Mouse (Mus musculus) C2C12 (cell line): ENCODE measurements at regions not wholly inside any gene's neighbourhood (a gene's known extent, or its start where the extent isn't known, plus 50 kb on each side); places are given as distances from the start of the nearest gene placed in this dataset.
A peak's percentile ranks its signal among the peaks of the same experiment; 100 is the strongest.

Experiments
- H3K27me3 ChIP-seq: one replicate; pipeline ENCODE4 v1.6.1; 2011; ENCODE audit not compliant: control insufficient read depth, insufficient read depth, insufficient read length
- H3K36me3 ChIP-seq: one replicate; pipeline ENCODE4 v1.6.1; 2011; ENCODE audit not compliant: control insufficient read depth, insufficient read depth
- H3K4me3 ChIP-seq: one replicate; pipeline ENCODE4 v1.5.1; 2011; ENCODE audit warnings: mild to moderate bottlenecking, control low read depth; ENCODE audit not compliant: poor library complexity, insufficient read depth, severe bottlenecking
- H3K79me2 ChIP-seq: one replicate; pipeline ENCODE4 v1.6.1; 2011; ENCODE audit not compliant: control insufficient read depth, insufficient read depth
- H3K79me3 ChIP-seq: one replicate; pipeline ENCODE4 v1.6.1; 2011; ENCODE audit warnings: low read depth, control low read depth
- H3ac ChIP-seq: one replicate; pipeline ENCODE3; 2011; ENCODE audit warnings: low read depth; ENCODE audit not compliant: control insufficient read depth, insufficient read length
- CEBPB ChIP-seq: IDR thresholded peaks from one replicate; pipeline ENCODE4 v1.6.1; 2011; ENCODE audit warnings: low read depth, mild to moderate bottlenecking, control low read depth, moderate library complexity
- CTCF ChIP-seq: IDR thresholded peaks from one replicate; pipeline ENCODE4 v1.5.1; 2011; ENCODE audit not compliant: control insufficient read depth, insufficient read depth, insufficient read length
- FOSL1 ChIP-seq: IDR thresholded peaks from one replicate; pipeline ENCODE4 v1.8.0; 2011; ENCODE audit warnings: mild to moderate bottlenecking, low read length; ENCODE audit not compliant: poor library complexity, insufficient read depth, severe bottlenecking
- MAX ChIP-seq: IDR thresholded peaks from one replicate; pipeline ENCODE4 v1.6.1; 2011; ENCODE audit warnings: mild to moderate bottlenecking, control low read depth
- MYOD1 ChIP-seq: IDR thresholded peaks from one replicate; pipeline ENCODE4 v1.6.1; 2011; ENCODE audit warnings: low read depth; ENCODE audit not compliant: control insufficient read depth, insufficient read length
- MYOG ChIP-seq: IDR thresholded peaks from one replicate; pipeline ENCODE4 v1.6.1; 2011; ENCODE audit not compliant: control insufficient read depth, insufficient read length; ENCODE audit errors: extremely low read depth
- USF1 ChIP-seq: IDR thresholded peaks from one replicate; pipeline ENCODE4 v1.6.1; 2011; ENCODE audit warnings: low read depth, mild to moderate bottlenecking, control low read depth, moderate library complexity

DNA sequence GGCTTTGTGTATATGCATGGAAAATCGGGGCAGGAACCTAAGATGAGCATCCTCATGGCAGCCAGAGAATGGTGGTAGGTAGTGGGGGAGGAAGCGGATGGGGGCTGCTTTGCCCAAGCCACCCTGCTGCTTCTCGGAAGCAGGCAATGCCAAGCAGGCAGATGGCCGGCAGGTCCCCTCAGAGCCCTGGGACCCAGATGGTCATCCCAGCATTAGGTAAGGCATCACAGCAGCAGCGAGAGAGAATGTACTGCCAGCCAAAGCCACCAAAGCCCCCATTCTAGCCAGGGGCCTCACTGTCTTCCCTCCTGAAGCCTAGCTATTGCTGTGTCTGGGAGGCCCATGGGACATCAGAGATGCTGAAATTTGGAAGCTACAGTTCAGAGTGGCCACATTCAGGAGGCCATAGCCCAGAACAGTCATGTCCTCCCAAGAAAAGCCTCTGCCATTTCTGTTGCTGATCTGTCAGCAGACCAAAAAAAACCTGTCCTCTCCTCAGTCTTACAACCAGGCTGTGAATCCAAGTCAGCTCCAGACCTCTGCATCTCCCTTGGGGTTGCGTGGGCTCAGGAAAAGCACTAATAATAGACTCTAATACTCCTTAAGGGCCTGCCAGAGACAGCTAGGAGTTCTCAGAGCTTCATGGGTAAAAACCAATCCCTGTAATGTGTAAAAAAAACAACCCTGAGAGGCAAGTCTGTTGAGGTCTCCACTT is 88.5 kb upstream of the Zmiz1 start:
- Histone ChIP-seq H3K27me3 (no peaks in the 10 kb centered on the region), H3K79me3 (no peaks in the 10 kb centered on the region), H3K36me3 (no peaks in the 10 kb centered on the region), H3K79me2 (no peaks in the 10 kb centered on the region), H3ac (no peak overlapping the region), H3K4me3 (no peak overlapping the region)
- TF ChIP-seq CEBPB (no peak), MAX (no peak)

DNA sequence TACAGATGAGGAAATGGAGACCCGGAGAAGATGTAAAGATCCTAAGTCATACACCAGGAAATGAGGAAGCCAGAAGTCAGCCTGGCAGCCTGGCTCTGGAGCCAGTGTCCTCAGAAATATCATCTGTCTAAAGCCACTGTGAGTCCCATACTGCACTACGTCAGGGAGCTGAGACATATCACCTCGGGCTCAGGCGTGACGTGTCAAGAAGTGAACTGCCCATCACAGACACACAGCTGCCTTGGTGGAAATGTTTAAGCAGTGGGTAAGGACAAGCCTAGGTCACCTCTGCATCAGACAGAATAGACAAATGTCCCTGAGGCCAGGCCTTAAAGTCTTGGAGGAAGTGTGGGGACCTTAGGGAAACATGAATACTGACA is 88.0 kb upstream of the Zmiz1 start:
- H3K27me3 ChIP-seq: no peaks in the 10 kb centered on the region
- H3ac ChIP-seq: no peak overlapping the region
- H3K79me2 ChIP-seq: no peaks in the 10 kb centered on the region
- TF ChIP-seq USF1 (no peak), MYOG (no peak), FOSL1 (no peak), MYOD1 (no peak), CTCF (no peak), CEBPB (no peak)
- H3K36me3 ChIP-seq: no peaks in the 10 kb centered on the region
- H3K4me3 ChIP-seq: no peak overlapping the region
- H3K79me3 ChIP-seq: no peaks in the 10 kb centered on the region

DNA sequence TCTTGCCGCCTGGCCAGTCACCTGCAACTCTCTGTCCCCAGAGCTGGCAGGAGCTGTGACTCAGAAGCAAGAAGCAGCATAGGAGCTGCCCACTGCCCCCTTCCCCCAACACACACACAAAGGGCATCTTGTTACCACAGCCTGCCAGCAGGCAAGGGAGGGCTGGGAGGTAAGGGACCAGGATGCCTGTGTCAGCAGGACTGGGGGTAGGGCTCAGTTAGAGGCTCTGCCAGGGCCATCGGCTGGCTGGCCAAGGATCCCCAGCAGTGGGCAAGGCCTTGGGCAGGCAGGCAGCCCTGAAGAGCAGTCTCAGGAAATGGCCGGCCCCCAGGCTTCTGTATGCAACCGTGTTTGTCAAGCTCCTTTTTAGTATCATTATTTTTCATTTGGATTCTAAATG is 87.3 kb upstream of the Zmiz1 start:
- no peaks in the 10 kb centered on the region for H3K79me2 ChIP-seq
- no peak for TF ChIP-seq MYOG
- TF ChIP-seq MAX: peak; percentile 32

DNA sequence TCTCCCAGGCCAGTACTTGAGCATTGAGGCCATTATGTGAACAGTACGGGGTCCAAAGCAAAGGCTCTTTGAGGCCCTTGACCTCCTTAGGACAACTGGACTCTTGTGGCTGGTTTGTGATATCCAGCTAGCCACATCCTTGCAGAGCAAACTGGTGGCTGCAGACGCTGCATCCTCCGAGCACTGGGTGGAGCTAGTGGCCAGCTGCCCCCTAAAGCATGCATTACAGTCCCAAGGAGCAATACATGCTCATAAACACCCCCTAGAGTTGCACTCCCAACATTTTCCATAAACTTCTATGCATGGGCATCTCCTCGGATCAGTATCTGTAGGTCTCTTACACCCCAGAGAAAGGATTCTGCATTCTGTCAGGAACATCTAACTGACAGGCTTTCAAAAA is 86.4 kb upstream of the Zmiz1 start:
- Histone ChIP-seq H3K79me2 (no peaks in the 10 kb centered on the region), H3K79me3 (no peaks in the 10 kb centered on the region), H3K36me3 (no peaks in the 10 kb centered on the region), H3K4me3 (no peak overlapping the region), H3ac (no peak overlapping the region), H3K27me3 (no peaks in the 10 kb centered on the region)
- TF ChIP-seq MYOD1: no peak
- TF ChIP-seq CTCF: peak; percentile 19

More for the DNA sequence above, 87.3 kb upstream of the Zmiz1 start:
- H3K4me3 ChIP-seq: no peak overlapping the region
- H3K36me3 ChIP-seq: no peaks in the 10 kb centered on the region
- H3K79me3 ChIP-seq: no peaks in the 10 kb centered on the region
- no peaks in the 10 kb centered on the region for H3K27me3 ChIP-seq
- no peak overlapping the region for H3ac ChIP-seq

DNA sequence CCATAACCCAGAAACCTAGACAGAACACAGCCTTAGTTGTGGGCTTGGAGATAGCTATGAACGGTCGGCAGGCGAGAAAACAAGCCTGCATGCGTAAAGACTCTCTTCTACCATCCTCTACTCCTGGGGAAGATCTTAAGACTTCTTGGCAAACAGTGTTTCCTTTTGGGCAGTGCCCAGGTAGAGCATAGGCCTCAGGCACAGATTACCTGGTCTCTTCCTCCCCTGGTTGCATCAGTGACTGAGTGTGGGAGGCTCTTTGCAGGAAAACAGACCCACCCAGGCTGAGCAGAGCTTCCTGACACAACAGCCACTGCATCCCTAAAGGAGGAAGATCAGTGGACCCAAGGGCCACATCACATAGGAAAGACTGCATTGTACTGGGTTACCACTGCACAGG is 85.8 kb upstream of the Zmiz1 start:
- H3K4me3 ChIP-seq: no peak overlapping the region
- no peaks in the 10 kb centered on the region for H3K27me3 ChIP-seq
- no peak for TF ChIP-seq CEBPB
- no peak for TF ChIP-seq USF1
- TF ChIP-seq MYOD1: no peak
- TF ChIP-seq MYOG: no peak
- TF ChIP-seq CTCF: no peak
- no peak for TF ChIP-seq MAX
- TF ChIP-seq FOSL1: no peak
- H3K79me3 ChIP-seq: no peaks in the 10 kb centered on the region
- no peaks in the 10 kb centered on the region for H3K79me2 ChIP-seq
- no peaks in the 10 kb centered on the region for H3K36me3 ChIP-seq
- H3ac ChIP-seq: no peak overlapping the region

DNA sequence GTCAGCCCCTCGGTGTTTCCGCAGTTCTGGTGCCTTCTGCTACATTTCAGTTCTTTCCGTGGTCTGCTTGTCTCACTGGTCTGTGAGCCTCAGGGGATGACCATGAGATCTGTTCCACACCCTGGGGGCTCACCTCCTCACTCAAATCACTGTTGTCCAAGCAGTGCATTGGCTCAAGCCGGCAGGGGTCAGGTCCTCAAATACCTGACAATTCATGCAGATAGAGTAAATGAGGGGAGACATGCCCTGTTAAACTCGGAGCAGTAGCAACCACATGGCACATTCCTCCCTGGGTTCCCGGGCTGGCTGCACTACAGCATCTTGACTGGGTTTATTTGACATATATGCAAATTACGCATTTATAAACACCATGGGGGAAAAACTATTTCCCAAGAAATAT is 84.0 kb upstream of the Zmiz1 start:
- peaks cover 11% of the 10 kb centered on the region for H3K79me2 ChIP-seq
- H3K4me3 ChIP-seq: no peak overlapping the region
- TF ChIP-seq MAX: no peak
- no peak for TF ChIP-seq USF1
- no peak for TF ChIP-seq FOSL1
- TF ChIP-seq MYOD1: no peak
- no peak for TF ChIP-seq CEBPB
- no peak for TF ChIP-seq MYOG
- no peak for TF ChIP-seq CTCF
- no peaks in the 10 kb centered on the region for H3K79me3 ChIP-seq
- H3ac ChIP-seq: no peak overlapping the region
- no peaks in the 10 kb centered on the region for H3K27me3 ChIP-seq
- no peaks in the 10 kb centered on the region for H3K36me3 ChIP-seq
